Mouse (Mus musculus) lung, postnatal 0 days (tissue): ENCODE measurements around the gene Igf2bp1.

ENCODE experiments used
- CTCF ChIP-seq: IDR thresholded peaks from 2 replicates; pipeline ENCODE4 v1.5.1; 2016; ENCODE audit warnings: antibody characterized with exemption, mild to moderate bottlenecking
- EP300 ChIP-seq: IDR thresholded peaks from 2 replicates; pipeline ENCODE4 v1.6.1; 2016; ENCODE audit warnings: antibody characterized with exemption, mild to moderate bottlenecking, control low read depth

GRCm38 (mm10) chr11:96005403-96006271 lies at the start of gene Igf2bp1:
- TF ChIP-seq EP300 (no peak), CTCF (no peak)
